Mouse (Mus musculus) frontal cortex, adult (tissue): ENCODE measurements around the gene Skap1.
"Not testable (repeated sequence)": the region's sequence is repeated elsewhere in the genome, so short reads cannot be mapped to it uniquely, and the experiment has no call there.

Experiments
- ATAC-seq: cut with Nextera tagmentation; 2 replicates; pipeline ENCODE4 v1.9.2; 2017; ENCODE audit warnings: mild to moderate bottlenecking, moderate library complexity, mixed read lengths; ENCODE audit not compliant: low TSS enrichment

Gene Skap1

DNA sequence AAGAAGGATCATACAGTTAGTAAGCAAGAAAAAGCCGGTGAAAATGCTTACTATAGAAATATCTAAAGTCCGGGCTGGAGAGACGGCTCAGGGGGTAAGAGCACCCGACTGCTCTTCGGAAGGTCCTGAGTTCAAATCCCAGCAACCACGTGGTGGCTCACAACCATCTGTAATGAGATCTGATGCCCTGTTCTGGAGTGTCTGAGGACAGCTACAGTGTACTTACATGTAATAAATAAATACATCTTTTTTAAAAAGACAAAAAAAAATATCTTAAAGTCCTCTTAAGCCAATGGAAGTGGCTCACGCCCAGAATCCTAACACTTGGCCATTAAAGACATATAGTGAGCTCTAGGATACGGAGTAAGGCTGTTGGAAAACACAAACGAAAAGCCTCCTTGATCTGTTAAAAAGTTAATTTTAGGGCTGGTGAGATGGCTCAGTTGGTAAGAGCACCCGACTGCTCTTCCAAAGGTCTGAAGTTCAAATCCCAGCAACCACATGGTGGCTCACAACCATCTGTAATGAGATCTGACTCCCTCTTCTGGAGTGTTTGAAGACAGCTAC is 313.8 kb downstream of the Skap1 start:
- ATAC-seq: not testable (repeated sequence)

DNA sequence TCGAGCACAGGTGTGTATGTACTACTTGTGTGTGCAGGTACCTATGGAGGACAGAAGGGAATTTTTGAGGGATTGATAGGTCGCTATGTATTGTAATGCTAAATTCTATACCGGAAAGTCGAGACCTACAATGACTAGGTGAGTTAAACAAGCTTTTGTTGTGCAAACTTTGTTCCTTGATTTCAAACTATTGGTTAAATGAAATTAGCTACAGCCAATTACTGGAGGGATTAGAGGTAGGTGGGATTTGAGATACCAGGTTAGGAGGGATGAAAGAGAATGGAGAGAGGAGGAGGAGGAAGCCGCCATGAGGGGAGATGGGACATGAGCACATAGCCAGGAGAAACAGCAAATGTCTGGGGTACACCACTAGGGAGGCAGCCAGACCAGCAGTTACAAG is 315.9 kb downstream of the Skap1 start:
- ATAC-seq: no peak

DNA sequence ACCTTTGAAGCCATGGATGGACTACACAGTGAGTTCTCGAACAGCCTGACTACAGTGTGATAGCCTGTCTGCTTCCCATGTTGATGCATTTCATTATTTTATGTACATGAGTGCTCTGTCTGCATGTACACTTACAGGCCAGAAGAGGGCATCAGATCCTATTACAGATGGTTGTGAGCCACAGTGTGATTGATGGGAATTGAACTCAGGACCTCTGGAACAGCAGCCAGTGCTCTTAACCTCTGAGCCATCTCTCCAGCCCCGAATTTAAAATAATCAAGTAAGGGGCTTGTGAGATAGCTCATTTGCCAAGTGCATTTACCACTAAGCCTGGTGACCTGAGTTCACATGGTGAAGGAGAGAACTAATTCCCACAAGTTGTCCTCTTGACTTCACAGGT is 317.0 kb downstream of the Skap1 start:
- ATAC-seq: no peak

DNA sequence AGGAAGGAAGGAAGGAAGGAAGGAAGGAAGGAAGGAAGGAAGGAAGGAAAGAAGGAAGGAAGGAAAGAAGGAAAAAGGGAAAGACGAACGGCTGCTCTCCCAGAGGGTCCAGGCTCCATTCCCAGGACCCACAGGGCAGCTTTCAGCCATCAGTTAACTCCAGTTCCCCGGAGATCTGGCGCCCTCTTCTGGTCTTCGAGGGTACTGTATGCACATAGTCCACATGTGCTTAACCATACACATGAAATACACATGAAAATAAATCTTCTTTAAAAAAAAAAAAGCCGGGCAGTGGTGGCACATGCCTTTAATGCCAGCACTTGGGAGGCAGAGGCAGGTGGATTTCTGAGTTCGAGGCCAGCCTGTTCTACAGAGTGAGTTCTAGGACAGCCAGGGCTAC is 320.5 kb downstream of the Skap1 start:
- ATAC-seq: not testable (repeated sequence)

DNA sequence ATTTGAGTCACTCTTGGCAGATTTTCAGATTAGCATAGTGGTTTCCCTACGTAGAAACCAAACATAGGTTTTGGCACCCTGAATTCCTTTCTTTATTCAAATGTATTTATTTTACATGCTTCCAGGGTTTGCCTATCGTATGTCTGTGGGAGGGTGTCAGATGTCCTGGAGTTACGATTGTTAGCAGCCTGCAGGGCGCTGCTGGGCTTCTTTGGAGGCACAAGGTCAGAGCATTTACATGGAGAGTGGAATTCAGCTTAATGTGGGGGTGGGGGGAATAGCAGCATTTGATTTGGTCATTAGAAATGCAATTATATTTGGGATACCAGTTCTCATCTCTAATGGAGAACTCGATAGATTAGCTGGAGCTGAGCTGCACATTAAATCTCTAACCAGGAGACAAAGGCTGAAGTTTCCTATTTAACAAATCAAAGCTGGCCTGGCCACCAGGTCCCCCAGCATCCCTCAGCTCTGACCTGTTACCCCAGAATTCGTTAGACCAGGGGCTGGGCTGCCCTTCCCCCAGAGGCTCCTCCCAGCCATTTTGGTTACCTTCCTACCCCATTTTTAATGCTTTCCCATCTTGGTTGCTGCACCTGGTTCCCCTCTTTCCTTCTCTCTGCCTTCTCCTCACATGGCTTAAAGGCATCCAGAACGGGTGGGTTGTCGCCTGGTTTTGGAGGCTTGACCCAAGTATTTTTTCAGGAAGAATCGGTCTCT is 322.5 kb downstream of the Skap1 start:
- ATAC-seq: no peak

DNA sequence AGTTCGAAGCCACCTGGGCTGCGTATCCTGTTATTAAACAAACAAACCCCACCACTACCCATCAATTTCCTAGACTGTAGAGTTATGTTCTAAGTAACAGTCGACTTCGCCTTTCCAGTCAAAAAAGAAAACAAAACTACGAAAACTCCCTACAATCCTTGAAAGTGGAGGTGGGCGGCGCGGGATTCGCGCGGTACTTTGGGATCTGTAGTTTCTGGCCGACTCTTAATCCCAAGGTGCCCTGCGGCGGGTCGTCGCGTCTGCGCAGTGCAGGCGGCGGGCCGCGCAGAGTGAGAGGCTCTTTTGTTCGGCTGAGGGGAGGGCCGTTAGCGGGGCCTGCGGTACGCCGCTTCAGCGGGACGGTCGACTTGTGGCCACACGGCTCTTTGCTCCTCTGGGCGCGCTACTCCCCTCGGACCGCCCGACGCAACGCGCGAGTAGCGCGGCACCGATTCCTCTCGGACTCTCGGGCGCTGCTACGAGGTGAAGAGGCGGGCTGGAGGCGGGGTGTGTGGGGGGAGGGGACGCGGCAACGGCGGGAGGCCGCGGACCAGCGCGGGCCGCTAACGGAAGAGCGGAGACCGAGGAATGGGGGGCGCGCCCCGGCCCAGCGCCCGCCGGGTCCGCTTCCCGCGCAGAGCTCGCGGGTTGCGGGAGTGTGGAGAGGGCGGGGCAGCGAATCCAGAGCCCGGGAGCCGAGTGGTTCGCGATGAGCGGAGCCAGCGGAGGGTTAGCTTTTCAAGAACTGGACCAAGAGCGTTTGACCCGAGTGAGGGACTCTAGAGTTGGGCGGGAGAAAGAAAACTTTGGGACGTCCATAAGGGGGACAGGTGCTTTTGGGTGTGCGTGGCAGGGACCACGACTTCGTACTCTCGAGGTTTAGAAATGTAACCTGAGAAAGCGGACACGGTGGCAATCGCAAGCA is 324.7 kb downstream of the Skap1 start, which contains the start of gene Cbx1:
Gene Cbx1 (plus strand): TSS at position 257 of the 925 bp plus-strand sequence.
- peak; percentile 99 for ATAC-seq

DNA sequence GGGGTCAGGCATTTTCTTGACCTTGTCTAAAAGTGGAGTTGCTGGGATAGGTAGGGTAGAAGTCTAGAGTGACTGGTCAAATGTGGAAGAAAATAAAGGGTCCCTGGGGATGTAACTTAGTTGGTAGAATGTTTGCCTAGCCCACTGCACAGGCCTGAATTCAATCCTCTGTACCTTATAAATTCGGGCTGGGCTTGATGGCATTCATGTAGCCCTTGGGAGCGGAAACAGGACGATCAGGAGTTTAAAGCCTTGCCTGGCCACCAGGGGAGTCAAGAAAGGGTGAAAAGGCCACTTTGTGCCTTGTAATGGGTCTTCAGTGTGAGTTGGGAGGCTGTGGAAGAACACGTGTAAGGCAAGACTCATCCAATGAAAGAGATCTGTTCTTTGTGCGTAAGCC is 325.6 kb downstream of the Skap1 start:
- no peak for ATAC-seq

DNA sequence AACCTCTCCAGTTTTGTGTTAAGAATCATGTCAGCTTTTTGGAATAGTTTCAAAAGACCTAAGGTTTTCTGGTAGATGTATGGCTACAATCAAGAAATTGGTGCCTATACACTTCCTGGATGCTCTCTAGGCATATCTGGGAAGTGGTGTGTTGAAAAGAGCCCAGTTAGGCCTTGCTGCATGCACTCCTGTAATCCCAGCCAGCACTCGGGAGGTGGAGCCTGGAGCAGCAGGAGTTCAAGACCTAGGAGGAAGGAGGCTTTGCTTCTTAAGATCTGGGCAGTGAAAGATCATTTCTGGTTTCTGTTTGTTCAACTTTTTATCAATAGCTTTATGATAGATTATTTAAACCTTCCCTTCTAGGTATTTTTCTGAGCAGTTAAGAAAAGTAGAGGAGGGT is 326.3 kb downstream of the Skap1 start:
- no peak for ATAC-seq

DNA sequence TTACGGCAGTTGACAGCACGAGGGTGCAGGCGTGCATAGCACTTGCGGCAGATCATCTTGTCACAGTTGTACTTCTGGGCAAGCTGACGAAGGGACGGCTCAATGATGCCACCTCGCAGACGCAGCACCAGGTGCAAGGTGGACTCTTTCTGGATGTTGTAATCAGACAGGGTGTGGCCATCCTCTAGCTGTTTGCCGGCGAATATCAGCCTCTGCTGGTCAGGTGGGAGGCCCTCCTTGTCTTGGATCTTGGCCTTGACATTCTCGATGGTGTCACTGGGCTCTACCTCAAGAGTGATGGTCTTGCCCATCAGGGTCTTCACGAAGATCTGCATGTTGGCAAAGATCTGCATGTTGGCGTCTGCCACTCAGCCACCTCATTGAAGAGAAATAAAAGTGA is 331.1 kb downstream of the Skap1 start:
- no peak for ATAC-seq

DNA sequence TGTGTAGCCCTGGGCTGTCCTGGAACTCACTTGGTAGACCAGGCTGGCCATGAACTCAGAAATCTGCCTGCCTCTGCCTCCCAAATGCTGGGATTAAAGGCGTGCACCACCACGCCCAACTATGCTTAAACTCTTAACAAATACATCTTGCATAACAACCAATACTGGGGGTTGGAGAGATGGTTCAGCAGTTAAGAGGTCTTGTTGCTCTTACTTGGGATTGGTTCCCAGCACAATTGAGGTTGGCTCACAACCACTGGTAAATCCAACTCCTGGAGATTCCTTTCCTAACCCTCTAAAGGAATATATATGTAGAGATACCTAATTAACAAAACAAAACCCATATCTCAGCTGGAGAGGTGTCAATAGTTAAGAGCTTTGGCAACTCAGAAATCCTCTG is 331.7 kb downstream of the Skap1 start:
- ATAC-seq: no peak

DNA sequence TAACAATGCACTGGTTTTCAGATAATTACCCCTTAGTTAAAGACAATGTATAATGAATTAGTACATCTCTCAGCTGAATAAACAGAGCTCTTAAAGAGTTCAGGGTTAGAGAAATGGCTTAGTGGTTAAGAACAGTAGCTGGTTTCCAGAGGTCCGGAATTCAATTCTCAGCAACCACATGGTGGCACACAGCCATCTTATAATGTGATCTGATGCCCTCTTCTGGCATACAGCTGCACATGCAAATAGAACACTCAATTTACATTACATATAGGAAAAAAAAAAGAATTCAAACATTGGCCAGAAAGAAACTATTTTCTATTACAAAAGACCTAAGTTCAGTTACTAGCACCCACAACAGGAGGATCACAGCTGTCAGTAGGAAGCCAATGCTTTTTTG is 332.2 kb downstream of the Skap1 start:
- no peak for ATAC-seq

DNA sequence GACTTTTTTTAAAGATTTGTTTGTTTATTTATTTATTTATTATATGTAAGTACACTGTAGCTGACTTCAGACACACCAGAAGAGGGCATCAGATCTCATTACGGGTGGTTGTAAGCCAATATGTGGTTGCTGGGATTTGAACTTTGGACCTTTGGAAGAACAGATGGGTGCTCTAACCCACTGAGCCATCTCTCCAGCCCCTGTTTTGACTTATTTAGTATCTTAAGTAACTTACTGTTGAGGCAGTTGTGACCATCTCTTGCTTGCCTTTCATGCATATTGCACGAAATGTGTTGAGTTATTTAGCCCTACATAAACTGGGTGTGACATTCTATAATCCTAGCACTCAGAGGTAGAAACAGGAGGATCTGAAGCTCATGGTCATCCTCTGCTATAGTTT is 335.1 kb downstream of the Skap1 start:
- ATAC-seq: no peak

DNA sequence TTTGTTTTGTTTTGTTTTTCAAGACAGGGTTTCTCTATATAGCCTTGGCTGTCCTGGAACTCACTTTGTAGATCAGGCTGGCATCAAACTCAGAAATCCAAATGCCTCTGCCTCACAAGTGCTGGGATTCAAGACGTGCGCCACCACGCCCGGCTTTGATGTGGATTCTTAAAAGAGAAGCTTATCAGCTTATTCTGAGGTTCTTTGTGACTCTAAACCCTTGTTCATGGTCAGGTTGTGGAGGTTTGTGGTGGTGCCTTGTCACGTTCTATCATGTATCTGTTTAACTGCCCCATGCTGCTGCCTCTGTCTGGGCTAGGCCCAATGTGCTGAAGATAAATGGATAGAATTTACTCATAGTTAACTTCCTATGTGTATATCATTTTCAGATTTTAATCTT is 341.2 kb downstream of the Skap1 start:
- no peak for ATAC-seq

DNA sequence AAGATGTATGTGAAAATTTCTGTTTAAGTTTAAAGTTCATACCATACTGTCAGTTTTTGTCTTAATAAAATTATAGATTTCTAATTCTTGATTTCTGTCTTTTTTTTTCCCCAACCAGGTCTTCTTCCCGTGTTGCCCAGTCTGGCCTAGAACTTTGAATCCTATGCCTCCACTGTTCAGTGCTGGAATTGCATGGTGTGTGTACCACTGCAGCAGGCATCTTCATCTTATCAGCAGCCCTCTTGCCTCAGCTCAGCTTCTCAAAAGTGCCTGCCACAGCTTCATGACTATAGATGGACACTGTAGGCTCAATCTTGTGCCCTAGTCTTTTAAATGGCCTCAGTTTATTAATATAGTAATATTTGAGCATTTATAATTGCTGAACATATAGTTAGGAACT is 343.7 kb downstream of the Skap1 start:
- peak; percentile 55; the same call in 1 of the 2 replicates for ATAC-seq
